Mouse (Mus musculus): Measurements from ENCODE around the gene Kpna4.

- TF ChIP-seq POLR2A (IDR thresholded peaks at IDR 0.05; ENCODE audit: borderline replicate concordance, extremely low read depth, low read depth, low read length) = no peak
- TF ChIP-seq CTCF (IDR thresholded peaks at IDR 0.05; ENCODE audit: insufficient read depth, low read length) = no peak
Observed at GRCm38 (mm10) chr3:69125461-69125860, 1.5 kb downstream of the Kpna4 start.

Data from lung, adult 2 months (tissue).